Mouse (Mus musculus) lung, postnatal 0 days (tissue): ENCODE measurements at regions not wholly inside any gene's neighbourhood (a gene's known extent, or its start where the extent isn't known, plus 50 kb on each side); places are given as distances from the start of the nearest gene placed in this dataset.
A peak's percentile ranks its signal among the peaks of the same experiment; 100 is the strongest.

Source experiments
- ATAC-seq: fragments of 200-750 bp; cut with Nextera tagmentation; 2 replicates; pipeline ENCODE4 v1.8.0; 2017; ENCODE audit warnings: moderate library complexity
- DNase-seq: peaks from one replicate; pipeline ENCODE4 v3.0.0-alpha.2; 2016; ENCODE audit warnings: low spot score
- H3K27ac ChIP-seq: fragments of 300-500 bp; sonication (generic); 2 replicates; pipeline ENCODE4 v1.5.1; 2014; ENCODE audit warnings: antibody characterized with exemption, mild to moderate bottlenecking, low read length, mixed read lengths
- H3K27me3 ChIP-seq: fragments of 300-500 bp; sonication (generic); replicated peaks from 2 replicates; pipeline ENCODE4 v1.6.1; 2014; ENCODE audit warnings: low read length, mixed read lengths; ENCODE audit not compliant: insufficient read depth
- H3K36me3 ChIP-seq: fragments of 300-500 bp; sonication (generic); 2 replicates; pipeline ENCODE4 v1.6.1; 2014; ENCODE audit warnings: low read length, mixed read lengths; ENCODE audit not compliant: insufficient read depth
- H3K4me1 ChIP-seq: fragments of 300-500 bp; sonication (generic); 2 replicates; pipeline ENCODE4 v1.6.1; 2014; ENCODE audit warnings: antibody characterized with exemption, low read depth, low read length, mixed read lengths; ENCODE audit not compliant: insufficient read depth
- H3K4me2 ChIP-seq: fragments of 300-500 bp; sonication (generic); replicated peaks from 2 replicates; pipeline ENCODE4 v1.6.1; 2014; ENCODE audit warnings: low read depth, mild to moderate bottlenecking, low read length, moderate library complexity, mixed read lengths
- H3K4me3 ChIP-seq: fragments of 300-500 bp; sonication (generic); 2 replicates; pipeline ENCODE4 v1.5.1; 2014; ENCODE audit warnings: low read depth, low read length
- H3K9ac ChIP-seq: fragments of 300-500 bp; sonication (generic); replicated peaks from 2 replicates; pipeline ENCODE4 v1.6.1; 2014; ENCODE audit warnings: low read depth, mild to moderate bottlenecking
- H3K9me3 ChIP-seq: fragments of 300-500 bp; sonication (generic); 2 replicates; pipeline ENCODE4 v1.6.1; 2016; ENCODE audit warnings: low read length, mixed read lengths
- CTCF ChIP-seq: IDR thresholded peaks from 2 replicates; pipeline ENCODE4 v1.5.1; 2016; ENCODE audit warnings: antibody characterized with exemption, mild to moderate bottlenecking
- EP300 ChIP-seq: IDR thresholded peaks from 2 replicates; pipeline ENCODE4 v1.6.1; 2016; ENCODE audit warnings: antibody characterized with exemption, mild to moderate bottlenecking, control low read depth
- WGBS: fragments of 180-500 bp; shearing (Covaris S2); extraction: QIAGEN DNeasy Blood & Tissue Kit; methylation state at CpG from one replicate; pipeline ENCODE4 v1.1.7; 2014; 5-methylcytosine and 5-hydroxymethylcytosine counted together

DNA sequence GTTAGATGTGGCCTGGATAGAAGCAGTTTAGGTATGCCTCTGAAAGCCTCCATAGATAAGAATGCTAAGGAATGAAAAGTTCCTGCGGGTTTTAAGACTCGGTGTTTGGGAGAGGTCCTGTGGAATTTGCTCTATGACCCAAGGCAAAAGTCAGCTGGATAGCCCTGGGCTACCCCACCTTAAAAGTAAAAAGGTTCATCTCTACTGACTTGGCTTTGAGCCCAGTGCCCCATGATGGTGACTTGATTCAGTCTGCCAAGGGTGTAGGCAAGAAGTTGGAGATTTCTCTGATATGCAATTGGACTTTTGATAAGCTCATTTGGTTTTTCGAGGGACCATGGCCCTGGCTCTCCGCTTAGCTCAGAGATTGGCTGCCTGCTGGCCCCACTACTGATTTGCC is 78.8 kb upstream of the Herc3 start:
- no peaks in the 10 kb centered on the region for H3K4me1 ChIP-seq
- H3K36me3 ChIP-seq, result no peaks in the 10 kb centered on the region
- H3K4me2 ChIP-seq, result no peak overlapping the region
- H3K9me3 ChIP-seq, result no peaks in the 10 kb centered on the region
- no peak overlapping the region for H3K27ac ChIP-seq
- H3K4me3 ChIP-seq, result no peak overlapping the region
- no peak for TF ChIP-seq CTCF
- no peak for TF ChIP-seq EP300
- ATAC-seq (no peak), DNase-seq (no peak)
- 92% methylated on average over 4 of the region's 4 CpGs for WGBS
- no peak overlapping the region for H3K9ac ChIP-seq
- no peaks in the 10 kb centered on the region for H3K27me3 ChIP-seq

- no peak for DNase-seq
- Histone ChIP-seq H3K36me3 (no peaks in the 10 kb centered on the region), H3K9me3 (no peaks in the 10 kb centered on the region), H3K4me2 (no peak overlapping the region), H3K4me3 (no peak overlapping the region), H3K4me1 (no peaks in the 10 kb centered on the region), H3K27me3 (no peaks in the 10 kb centered on the region), H3K9ac (no peak overlapping the region), H3K27ac (no peak overlapping the region)
- no peak for ATAC-seq
- TF ChIP-seq CTCF (no peak), EP300 (no peak)
- 57% methylated on average over 2 of the region's 2 CpGs for WGBS
Observed at GRCm38 (mm10) chr6:58756309-58757015, 74.8 kb upstream of the Herc3 start.

GRCm38 (mm10) chr6:58757339-58757738 is 73.9 kb upstream of the Herc3 start:
- no peaks in the 10 kb centered on the region for H3K27me3 ChIP-seq

DNA sequence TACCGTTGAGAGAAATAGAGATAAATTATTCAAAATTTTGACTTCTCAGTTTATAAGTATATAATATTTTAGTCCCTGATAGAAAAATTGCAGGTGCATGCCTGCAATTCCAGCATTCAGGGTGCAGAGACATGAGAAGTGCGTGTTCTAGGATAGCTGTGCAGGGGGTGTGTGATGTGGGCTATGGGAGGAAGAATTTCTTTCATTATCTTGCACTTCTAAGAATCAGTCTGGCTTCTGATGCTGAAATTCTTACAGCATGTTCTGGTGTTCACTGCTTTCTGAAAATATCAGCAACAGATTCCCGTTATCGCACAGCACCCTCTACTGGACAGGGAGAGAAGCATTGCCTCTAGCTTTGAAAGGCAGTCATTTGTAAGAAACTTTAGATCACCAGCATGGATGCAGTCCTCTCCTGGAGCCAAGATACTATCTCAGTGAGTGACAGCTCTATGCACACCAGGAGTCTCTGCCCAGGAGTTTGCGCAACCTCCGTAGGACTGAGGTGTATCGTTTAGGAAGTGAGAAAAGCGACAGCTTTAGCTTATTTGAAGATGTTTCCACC is 60.5 kb upstream of the Herc3 start:
- Histone ChIP-seq H3K9ac (no peak overlapping the region), H3K9me3 (no peaks in the 10 kb centered on the region), H3K36me3 (no peaks in the 10 kb centered on the region), H3K27ac (no peak overlapping the region), H3K4me1 (no peaks in the 10 kb centered on the region), H3K27me3 (no peaks in the 10 kb centered on the region), H3K4me3 (no peak overlapping the region), H3K4me2 (no peak overlapping the region)
- DNase-seq (peak; percentile 81), ATAC-seq (peak; percentile 25; the same call in 1 of the 2 replicates)
- TF ChIP-seq EP300, result no peak
- TF ChIP-seq CTCF, result peak; percentile 96
- WGBS, result 16% methylated on average over 8 of the region's 8 CpGs

More at GRCm38 (mm10) chr6:58757339-58757738, 73.9 kb upstream of the Herc3 start:
- DNase-seq (no peak), ATAC-seq (no peak)
- TF ChIP-seq CTCF (no peak), EP300 (no peak)
- H3K9ac ChIP-seq, result no peak overlapping the region
- WGBS, result 81% methylated on average over 4 of the region's 4 CpGs
- no peaks in the 10 kb centered on the region for H3K9me3 ChIP-seq
- no peak overlapping the region for H3K4me3 ChIP-seq
- no peak overlapping the region for H3K27ac ChIP-seq
- no peaks in the 10 kb centered on the region for H3K36me3 ChIP-seq
- no peaks in the 10 kb centered on the region for H3K4me1 ChIP-seq
- no peak overlapping the region for H3K4me2 ChIP-seq

- TF ChIP-seq EP300 (no peak), CTCF (peak; percentile 84)
- WGBS, result 0% methylated on average over 1 of the region's 1 CpGs
- no peaks in the 10 kb centered on the region for H3K9me3 ChIP-seq
- DNase-seq, result peak; percentile 64
- no peak overlapping the region for H3K4me2 ChIP-seq
- no peak for ATAC-seq
- no peaks in the 10 kb centered on the region for H3K4me1 ChIP-seq
- no peak overlapping the region for H3K4me3 ChIP-seq
- no peak overlapping the region for H3K9ac ChIP-seq
- H3K27ac ChIP-seq, result no peak overlapping the region
- H3K27me3 ChIP-seq, result no peaks in the 10 kb centered on the region
- no peaks in the 10 kb centered on the region for H3K36me3 ChIP-seq
Observed at GRCm38 (mm10) chr6:58772014-58772413, 59.3 kb upstream of the Herc3 start.
